Mouse (Mus musculus) layer of hippocampus, postnatal 10 days (tissue): ENCODE measurements around the gene Vmn1r149. TPM values are rescaled to one million over a fixed set of nuclear protein-coding genes. Genes with fewer than 3 reads are reported as not detected.
"Not testable (repeated sequence)": the region's sequence is repeated elsewhere in the genome, so short reads cannot be mapped to it uniquely, and the experiment has no call there.

Experiments
- DNase-seq, 2 experiments: peaks; one replicate each; pipeline ENCODE4 v3.0.0; 2021; ENCODE audit warnings: low spot score in 2 of 2
- long read RNA-seq: library from polyadenylated mRNA; stranded (forward); transcript quantifications from one replicate; pipeline ENCODE4 v2.0.0, GENCODE M21; 2023
- total RNA-seq, 2 experiments: library from RNA; stranded (reverse); gene quantifications; 2 replicates each; pipeline ENCODE4 v1.2.3; 2021

Gene Vmn1r149
- not detected for total RNA-seq
- long read RNA-seq, result 0 reads

GRCm38 (mm10) chr7:22438129-22438528 lies at the start of gene Vmn1r149:
Gene Vmn1r149 (minus strand): TSS chr7:22438229.
- DNase-seq, result not testable (repeated sequence)

- DNase-seq, result not testable (repeated sequence)
These were observed 25.9 kb upstream of the Vmn1r149 start, which contains the start of gene Gm10665 for GRCm38 (mm10) chr7:22463975-22464374. Gene Gm10665 (minus strand): TSS chr7:22464075.

- DNase-seq, result not testable (repeated sequence)
These were observed 24.7 kb downstream of the Vmn1r149 start, which contains the start of gene Vmn1r148 for GRCm38 (mm10) chr7:22413283-22413682. Gene Vmn1r148 (plus strand): TSS chr7:22413583.

Other genes with a start within 250 kb of the Vmn1r149 start
- not detected for gene Vmn1r143, start 248.9 kb downstream of the Vmn1r149 start, total RNA-seq
- gene Gm8653, start 237.0 kb downstream of the Vmn1r149 start, total RNA-seq, result not detected
- gene Gm8453, start 208.7 kb downstream of the Vmn1r149 start, total RNA-seq, result not detected
- gene Gm4187, start 108.5 kb downstream of the Vmn1r149 start, total RNA-seq, result not detected
- not detected for gene Gm8660, start 67.2 kb downstream of the Vmn1r149 start, total RNA-seq
- not detected for gene Vmn1r148, start 24.6 kb downstream of the Vmn1r149 start, total RNA-seq
- gene Gm10665, start 25.8 kb upstream of the Vmn1r149 start, total RNA-seq, result not detected
- gene Vmn1r151, start 61.4 kb upstream of the Vmn1r149 start, total RNA-seq, result not detected
- gene Vmn1r152, start 84.7 kb upstream of the Vmn1r149 start, total RNA-seq, result not detected
- gene Gm8677, start 96.7 kb upstream of the Vmn1r149 start, total RNA-seq, result not detected
- not detected for gene Gm4201, start 127.1 kb upstream of the Vmn1r149 start, total RNA-seq
- gene Gm4565, start 149.9 kb upstream of the Vmn1r149 start, total RNA-seq, result not detected
- gene Vmn1r155, start 219.8 kb upstream of the Vmn1r149 start, total RNA-seq, result not detected